In the genomic region with DNA sequence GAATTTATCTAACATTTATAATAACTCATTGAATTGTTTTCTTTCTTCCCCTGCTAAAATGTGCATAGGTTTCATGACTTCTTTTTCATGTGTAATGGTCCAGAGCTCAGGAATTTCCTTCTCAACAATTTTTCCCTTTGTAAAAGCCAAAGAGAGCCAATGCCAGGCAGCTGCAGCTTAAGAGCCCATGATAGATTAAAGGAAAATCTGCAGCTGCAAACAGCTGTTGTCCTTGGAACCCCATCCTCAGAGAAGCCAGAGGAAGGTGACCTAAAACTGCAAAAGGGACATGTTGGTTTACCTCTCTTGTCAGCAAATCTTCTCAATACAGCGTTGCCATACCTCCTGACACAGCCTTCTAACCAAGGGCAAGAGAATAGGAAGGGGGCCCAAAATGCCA, we compare ENCODE assay signal across 30 mouse cellular contexts. TPM values are rescaled to one million over a fixed set of nuclear protein-coding genes. Genes with fewer than 3 reads are reported as not detected.
A peak's percentile ranks its signal among the peaks of the same experiment; 100 is the strongest.
DNase-seq lines count a peak whose midpoint lies in the region; ATAC-seq lines count a peak whose summit lies in the region.
"Had no signal": no experiment of that assay in that cellular context is flagged by ENCODE, and none has a peak within 500 bp of the region (broad histone marks: within the 10 kb centered on the region; RNA-seq: fewer than 3 reads in every experiment).

No protein-coding gene starts in this region.

- H3K4me1 ChIP-seq in heart, embryonic 10.5 days, result no peaks in the 10 kb centered on the region
- peaks cover 24% of the 10 kb centered on the region for H3K4me1 ChIP-seq in heart, embryonic 13.5 days
- H3K4me1 ChIP-seq in lung, embryonic 15.5 days, result peaks cover 25% of the 10 kb centered on the region
- no peaks in the 10 kb centered on the region for H3K4me1 ChIP-seq in forebrain, embryonic 10.5 days
- H3K4me1 ChIP-seq: embryonic facial prominence, embryonic 13.5 days; forebrain, embryonic 12.5 days; hindbrain, embryonic 12.5 days; limb, embryonic 13.5 days; midbrain, embryonic 10.5 days; midbrain, embryonic 15.5 days; neural tube, embryonic 15.5 days had no signal

- peak; percentile 87 for DNase-seq in heart, adult 11 months
- no peak for DNase-seq in heart, embryonic 10.5 days (ENCODE audit: low spot score)
- DNase-seq in lung, postnatal 25 days (ENCODE audit: low spot score), result peak; percentile 25
- no peak for DNase-seq in ovary, postnatal 10 days (ENCODE audit: low spot score)
- no peak for DNase-seq in forebrain, embryonic 10.5 days (ENCODE audit: extremely low spot score, low spot score)
- DNase-seq: adrenal gland, adult 8-10 months; cerebellum, adult 9-11 months; embryo, embryonic 11 days; forebrain, postnatal 0 days; gastrocnemius, postnatal 10 days; kidney, adult 2 months; kidney, postnatal 36 days; right cerebral cortex, postnatal 25 days; thymus, postnatal 14 days had no signal

- no peak overlapping the region for H3K4me3 ChIP-seq in heart, embryonic 10.5 days
- H3K4me3 ChIP-seq in heart, embryonic 13.5 days, result no peak overlapping the region
- H3K4me3 ChIP-seq in lung, embryonic 15.5 days, result no peak overlapping the region
- H3K4me3 ChIP-seq in forebrain, embryonic 10.5 days, result no peak overlapping the region
- H3K4me3 ChIP-seq: embryonic facial prominence, embryonic 13.5 days; erythroblast, embryonic 14.5 days; forebrain, embryonic 12.5 days; hindbrain, embryonic 12.5 days; intestine, embryonic 15.5 days; layer of hippocampus, adult 2 months; left cerebral cortex, adult 2 months; limb, embryonic 13.5 days; midbrain, embryonic 10.5 days; midbrain, embryonic 15.5 days; neural tube, embryonic 15.5 days had no signal

- no peaks in the 10 kb centered on the region for H3K9me3 ChIP-seq in heart, embryonic 10.5 days
- no peaks in the 10 kb centered on the region for H3K9me3 ChIP-seq in heart, embryonic 13.5 days
- no peaks in the 10 kb centered on the region for H3K9me3 ChIP-seq in lung, embryonic 15.5 days
- H3K9me3 ChIP-seq in forebrain, embryonic 10.5 days, result no peaks in the 10 kb centered on the region
- H3K9me3 ChIP-seq: embryonic facial prominence, embryonic 13.5 days; forebrain, embryonic 12.5 days; G1E; hindbrain, embryonic 12.5 days; intestine, embryonic 15.5 days; limb, embryonic 13.5 days; midbrain, embryonic 10.5 days; midbrain, embryonic 15.5 days; neural tube, embryonic 15.5 days had no signal

- H3K27ac ChIP-seq in heart, embryonic 10.5 days, result no peak overlapping the region
- 0 out of 2 replicates have a peak overlapping the region, but pooled peaks have one; percentile 4 for H3K27ac ChIP-seq in heart, embryonic 13.5 days (replicated peaks)
- 0 out of 2 replicates have a peak overlapping the region, but pooled peaks have one; percentile 31 for H3K27ac ChIP-seq in lung, embryonic 15.5 days
- no peak overlapping the region for H3K27ac ChIP-seq in forebrain, embryonic 10.5 days
- H3K27ac ChIP-seq: embryonic facial prominence, embryonic 13.5 days; forebrain, embryonic 12.5 days; hindbrain, embryonic 12.5 days; hindbrain, postnatal 0 days; intestine, embryonic 15.5 days; layer of hippocampus, adult 2 months; left cerebral cortex, adult 2 months; limb, embryonic 13.5 days; midbrain, embryonic 10.5 days; midbrain, embryonic 15.5 days; neural tube, embryonic 15.5 days had no signal

- H3K36me3 ChIP-seq in heart, embryonic 10.5 days, result peaks cover 53% of the 10 kb centered on the region
- H3K36me3 ChIP-seq in heart, embryonic 13.5 days, result peaks cover 64% of the 10 kb centered on the region
- peaks cover 4% of the 10 kb centered on the region; the same call in 1 of the 2 replicates for H3K36me3 ChIP-seq in lung, embryonic 15.5 days
- H3K36me3 ChIP-seq in forebrain, embryonic 10.5 days (replicated peaks), result no peaks in the 10 kb centered on the region; the same call in 1 of the 2 replicates
- H3K36me3 ChIP-seq: G1E had no signal

- WGBS in heart, embryonic 10.5 days, result 79% methylated on average over 1 of the region's 1 CpGs
- 84% methylated on average over 1 of the region's 1 CpGs for WGBS in heart, embryonic 13.5 days
- 62% methylated on average over 1 of the region's 1 CpGs for WGBS in lung, embryonic 15.5 days
- WGBS in forebrain, embryonic 10.5 days, result 86% methylated on average over 1 of the region's 1 CpGs

- H3K9ac ChIP-seq in heart, embryonic 13.5 days, result no peak overlapping the region
- H3K9ac ChIP-seq in lung, embryonic 15.5 days, result no peak overlapping the region
- H3K9ac ChIP-seq: embryonic facial prominence, embryonic 13.5 days; forebrain, embryonic 12.5 days; forebrain, postnatal 0 days; hindbrain, embryonic 12.5 days; intestine, embryonic 15.5 days; limb, embryonic 13.5 days; midbrain, embryonic 15.5 days; neural tube, embryonic 15.5 days had no signal

- no peaks in the 10 kb centered on the region for H3K27me3 ChIP-seq in heart, embryonic 10.5 days (ENCODE audit: insufficient read depth, poor library complexity, severe bottlenecking)
- H3K27me3 ChIP-seq in heart, embryonic 13.5 days (replicated peaks), result no peaks in the 10 kb centered on the region
- no peaks in the 10 kb centered on the region for H3K27me3 ChIP-seq in lung, embryonic 15.5 days
- H3K27me3 ChIP-seq in forebrain, embryonic 10.5 days (ENCODE audit: poor library complexity, severe bottlenecking), result no peaks in the 10 kb centered on the region
- H3K27me3 ChIP-seq: embryonic facial prominence, embryonic 13.5 days; forebrain, embryonic 12.5 days; hindbrain, embryonic 12.5 days; intestine, embryonic 15.5 days; limb, embryonic 13.5 days; midbrain, embryonic 15.5 days; neural tube, embryonic 15.5 days had no signal

- H3K4me2 ChIP-seq in heart, embryonic 13.5 days, result no peak overlapping the region
- no peak overlapping the region for H3K4me2 ChIP-seq in lung, embryonic 15.5 days
- H3K4me2 ChIP-seq: embryonic facial prominence, embryonic 13.5 days; forebrain, embryonic 12.5 days; hindbrain, embryonic 12.5 days; intestine, embryonic 15.5 days; limb, embryonic 13.5 days; liver, embryonic 11.5 days; midbrain, embryonic 15.5 days; neural tube, embryonic 15.5 days had no signal

- ATAC-seq in heart, embryonic 13.5 days (ENCODE audit: extremely low read depth, insufficient number of reproducible peaks, low FRiP score, low TSS enrichment), result no peak
- ATAC-seq in lung, embryonic 15.5 days (ENCODE audit: borderline replicate concordance, extremely low read depth, low FRiP score, low TSS enrichment), result no peak
- ATAC-seq: forebrain, postnatal 0 days; hindbrain, postnatal 0 days; intestine, embryonic 15.5 days; midbrain, embryonic 15.5 days had no signal

RNA-seq across cellular contexts. Expression of a gene that starts 50.2 kb away (rescaled TPM):
- polyA plus RNA-seq in heart, embryonic 10.5 days (2016; fragmentation: Nextera tagmentation; extraction: Ambion mirVana), result 4.1 and 4.6 TPM in 2 replicates
- 4.6 and 5.2 TPM in 2 replicates for polyA plus RNA-seq in heart, embryonic 13.5 days (2015; fragmentation: Nextera tagmentation; extraction: Ambion mirVana)
- polyA plus RNA-seq in lung, embryonic 15.5 days (2015; fragmentation: Nextera tagmentation; extraction: Ambion mirVana), result 34.2 and 39.8 TPM in 2 replicates
- 14.5 and 15.4 TPM in 2 replicates for polyA plus RNA-seq in forebrain, embryonic 10.5 days (2016; fragmentation: Nextera tagmentation; extraction: Ambion mirVana)
- polyA plus RNA-seq: G1E had no signal

Comparison
In these comparisons a context has a peak if more than half of its experiments do, and no peak if none do; other contexts are left out.
1. DNase-seq: peak in heart, adult 11 months (single experiment) and lung, postnatal 25 days (single experiment); none in heart, embryonic 10.5 days (single experiment), ovary, postnatal 10 days (single experiment) and forebrain, embryonic 10.5 days (single experiment).
2. H3K27ac ChIP-seq: peak in heart, embryonic 13.5 days (single experiment) and lung, embryonic 15.5 days (single experiment); none in heart, embryonic 10.5 days (single experiment) and forebrain, embryonic 10.5 days (single experiment).